Mouse (Mus musculus) CH12.LX (cell line): Measurements from ENCODE around the gene Uhrf1bp1.

Experiments used
- BHLHE40 ChIP-seq: IDR thresholded peaks from 2 replicates; pipeline ENCODE4 v1.6.1; 2011; ENCODE audit warnings: mild to moderate bottlenecking, low read depth, low read length, improper control_type of control experiment
- CHD2 ChIP-seq: IDR thresholded peaks from 2 replicates; pipeline ENCODE4 v1.6.1; 2011; ENCODE audit warnings: low read length, improper control_type of control experiment
- CTCF ChIP-seq, 2 experiments: IDR thresholded peaks in 1 of 2; conservative IDR thresholded peaks in 1 of 2; 2 replicates each; pipeline ENCODE4 v1.5.1; 2011 to 2012; ENCODE audit warnings: low read depth in 2 of 2, low read length in 2 of 2, improper control_type of control experiment in 1 of 2, inconsistent platforms in 1 of 2, mild to moderate bottlenecking in 1 of 2, moderate library complexity in 1 of 2
- ETS1 ChIP-seq: conservative IDR thresholded peaks from 2 replicates; pipeline ENCODE4 v1.6.1; 2012; ENCODE audit warnings: low read depth, mild to moderate bottlenecking, inconsistent platforms, low read length, improper control_type of control experiment, moderate library complexity
- KAT2A ChIP-seq: IDR thresholded peaks from 2 replicates; pipeline ENCODE4 v1.6.1; 2012; ENCODE audit warnings: low read length, improper control_type of control experiment, inconsistent platforms; ENCODE audit not compliant: insufficient replicate concordance
- MAFK ChIP-seq: IDR thresholded peaks from 2 replicates; pipeline ENCODE4 v1.6.1; 2011; ENCODE audit warnings: low read length, improper control_type of control experiment; ENCODE audit not compliant: insufficient replicate concordance
- MYC ChIP-seq: IDR thresholded peaks from 2 replicates; pipeline ENCODE4 v1.6.1; 2011; ENCODE audit warnings: low read depth, mild to moderate bottlenecking, improper control_type of control experiment, low read length
- NELFE ChIP-seq: IDR thresholded peaks from 2 replicates; pipeline ENCODE4 v1.6.1; 2011; ENCODE audit warnings: low read depth, low read length, improper control_type of control experiment
- PAX5 ChIP-seq: IDR thresholded peaks from 2 replicates; pipeline ENCODE4 v1.6.1; 2012; ENCODE audit warnings: low read length, inconsistent platforms, mixed read lengths
- POLR2A ChIP-seq: IDR thresholded peaks from 2 replicates; pipeline ENCODE4 v1.6.1; 2011; ENCODE audit warnings: low read depth, mild to moderate bottlenecking, improper control_type of control experiment, low read length
- USF2 ChIP-seq: conservative IDR thresholded peaks from 2 replicates; pipeline ENCODE4 v1.6.1; 2011; ENCODE audit warnings: low read depth, low read length, improper control_type of control experiment
- ZNF384 ChIP-seq: IDR thresholded peaks from 2 replicates; pipeline ENCODE4 v1.6.1; 2012; ENCODE audit warnings: low read depth, low read length, improper control_type of control experiment, inconsistent platforms

- TF ChIP-seq NELFE (no peak; the same call in none of the 2 replicates), PAX5 (no peak), ZNF384 (no peak), ETS1 (peak; percentile 75), CTCF (conservative IDR thresholded peaks at IDR 0.05 in 1 of 2, IDR thresholded peaks at IDR 0.05 in 1 of 2; ENCODE audit: low read depth in 2 of 2, low read length in 2 of 2) (no peak), BHLHE40 (no peak), KAT2A (peak; percentile 96), POLR2A (peak; percentile 92), MAFK (peak; percentile 100), MYC (no peak), CHD2 (no peak), USF2 (no peak)
Measured at GRCm38 (mm10) chr17:27839469-27840252, 16.6 kb upstream of the Uhrf1bp1 start.
